Mouse (Mus musculus) limb, embryonic 13.5 days (tissue): ENCODE results near the gene Vav2. TPM values are rescaled to one million over a fixed set of nuclear protein-coding genes. Genes with fewer than 3 reads are reported as not detected.

Experiments used
- ATAC-seq: fragments of 200-750 bp; cut with Nextera tagmentation; 2 replicates; pipeline ENCODE4 v1.8.0; 2017; ENCODE audit warnings: low read depth, moderate number of reproducible peaks, moderate TSS enrichment; ENCODE audit not compliant: low FRiP score
- H3K27ac ChIP-seq: fragments of 300-500 bp; sonication (generic); 2 replicates; pipeline ENCODE4 v1.5.1; 2015; ENCODE audit warnings: inconsistent platforms, mild to moderate bottlenecking, moderate library complexity
- H3K27me3 ChIP-seq: fragments of 300-500 bp; sonication (generic); 2 replicates; pipeline ENCODE4 v1.6.1; 2015; ENCODE audit warnings: mild to moderate bottlenecking, inconsistent platforms
- H3K36me3 ChIP-seq: fragments of 300-500 bp; sonication (generic); 2 replicates; pipeline ENCODE4 v1.6.1; 2015; ENCODE audit warnings: inconsistent platforms, mild to moderate bottlenecking, moderate library complexity
- H3K4me1 ChIP-seq: fragments of 300-500 bp; sonication (generic); 2 replicates; pipeline ENCODE4 v1.6.1; 2015; ENCODE audit warnings: inconsistent platforms
- H3K4me2 ChIP-seq: fragments of 300-500 bp; sonication (generic); replicated peaks from 2 replicates; pipeline ENCODE4 v1.6.1; 2015; ENCODE audit warnings: inconsistent platforms, mild to moderate bottlenecking, moderate library complexity
- H3K4me3 ChIP-seq: fragments of 300-500 bp; sonication (generic); 2 replicates; pipeline ENCODE4 v1.5.1; 2015; ENCODE audit warnings: moderate library complexity, mild to moderate bottlenecking, inconsistent platforms
- H3K9ac ChIP-seq: fragments of 300-500 bp; sonication (generic); 2 replicates; pipeline ENCODE4 v1.6.1; 2015; ENCODE audit warnings: mild to moderate bottlenecking, inconsistent platforms
- H3K9me3 ChIP-seq: fragments of 300-500 bp; sonication (generic); 2 replicates; pipeline ENCODE4 v1.6.1; 2016; ENCODE audit warnings: inconsistent platforms
- WGBS: fragments of 180-500 bp; shearing (Covaris S2); methylation state at CpG from one replicate; pipeline ENCODE4 v1.1.7; 2015; 5-methylcytosine and 5-hydroxymethylcytosine counted together
- polyA plus RNA-seq: library from polyadenylated mRNA; unstranded; fragments of >200 nt; fragmentation: Nextera tagmentation; extraction: Ambion mirVana; gene quantifications from 2 replicates; pipeline ENCODE4 v1.2.1, GENCODE M21; 2015

The Vav2 gene
- polyA plus RNA-seq, 1 experiment from 2014 or later: 5.7 TPM

GRCm38 (mm10) chr2:27415060-27415783, 11.6 kb downstream of the Vav2 start:
- peaks cover 86% of the 10 kb centered on the region for H3K4me1 ChIP-seq
- H3K27me3 ChIP-seq: no peaks in the 10 kb centered on the region
- H3K36me3 ChIP-seq: no peaks in the 10 kb centered on the region
- H3K4me2 ChIP-seq: no peak overlapping the region
- H3K9me3 ChIP-seq: no peaks in the 10 kb centered on the region
- no peak overlapping the region for H3K27ac ChIP-seq
- no peak for ATAC-seq
- H3K4me3 ChIP-seq: no peak overlapping the region
- WGBS: 56% methylated on average over 11 of the region's 11 CpGs
- H3K9ac ChIP-seq: no peak overlapping the region

- no peaks in the 10 kb centered on the region for H3K36me3 ChIP-seq
- H3K27ac ChIP-seq: no peak overlapping the region
- H3K27me3 ChIP-seq: no peaks in the 10 kb centered on the region
- no peak for ATAC-seq
- H3K4me2 ChIP-seq: no peak overlapping the region
- H3K9ac ChIP-seq: no peak overlapping the region
- H3K4me1 ChIP-seq: peaks cover 80% of the 10 kb centered on the region
- 33% methylated on average over 16 of the region's 16 CpGs for WGBS
- no peak overlapping the region for H3K4me3 ChIP-seq
- H3K9me3 ChIP-seq: no peaks in the 10 kb centered on the region
These were observed 12.7 kb downstream of the Vav2 start for GRCm38 (mm10) chr2:27413936-27414657.

DNA sequence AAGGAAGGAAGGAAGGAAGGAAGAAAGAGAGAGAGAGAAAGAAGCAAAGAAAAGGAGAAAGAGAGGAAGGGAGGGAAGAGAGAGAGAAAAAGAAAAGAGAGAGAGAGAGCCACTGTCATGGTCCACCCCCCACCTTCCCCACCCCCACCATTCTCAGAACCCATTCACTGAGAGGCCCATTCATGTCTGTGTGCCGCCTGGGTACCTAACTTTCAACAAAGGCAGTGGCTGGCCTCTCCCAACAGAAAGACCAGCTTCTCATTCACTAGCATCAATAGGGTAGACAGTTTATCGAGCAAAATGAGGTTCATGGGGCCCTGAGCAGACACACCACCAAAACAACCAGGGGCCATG, 13.3 kb downstream of the Vav2 start:
- H3K9me3 ChIP-seq: no peaks in the 10 kb centered on the region
- no peaks in the 10 kb centered on the region for H3K36me3 ChIP-seq
- H3K4me2 ChIP-seq: no peak overlapping the region
- ATAC-seq: no peak
- no peaks in the 10 kb centered on the region for H3K27me3 ChIP-seq
- H3K4me1 ChIP-seq: peaks cover 74% of the 10 kb centered on the region
- H3K27ac ChIP-seq: no peak overlapping the region
- no peak overlapping the region for H3K4me3 ChIP-seq
- WGBS: 59% methylated on average over 2 of the region's 2 CpGs
- H3K9ac ChIP-seq: no peak overlapping the region

- Histone ChIP-seq H3K9ac (no peak overlapping the region), H3K4me2 (0 out of 2 replicates have a peak overlapping the region, but pooled peaks have one; percentile 1), H3K9me3 (no peaks in the 10 kb centered on the region), H3K27ac (peak overlapping the region; percentile 34; the same call in 1 of the 2 replicates), H3K36me3 (no peaks in the 10 kb centered on the region), H3K27me3 (no peaks in the 10 kb centered on the region), H3K4me3 (no peak overlapping the region), H3K4me1 (peaks cover 67% of the 10 kb centered on the region)
- WGBS: 13% methylated on average over 7 of the region's 7 CpGs
- ATAC-seq: no peak
These were observed 14.5 kb downstream of the Vav2 start for GRCm38 (mm10) chr2:27412245-27412800.

GRCm38 (mm10) chr2:27411688-27412174, 15.1 kb downstream of the Vav2 start:
- 15% methylated on average over 8 of the region's 8 CpGs for WGBS
- H3K36me3 ChIP-seq: no peaks in the 10 kb centered on the region
- H3K27ac ChIP-seq: peak overlapping the region; percentile 45; the same call in 1 of the 2 replicates
- H3K4me1 ChIP-seq: peaks cover 64% of the 10 kb centered on the region
- 0 out of 2 replicates have a peak overlapping the region, but pooled peaks have one; percentile 1 for H3K4me2 ChIP-seq
- no peaks in the 10 kb centered on the region for H3K9me3 ChIP-seq
- no peak overlapping the region for H3K9ac ChIP-seq
- H3K4me3 ChIP-seq: no peak overlapping the region
- peak; percentile 16; the same call in 1 of the 2 replicates for ATAC-seq
- no peaks in the 10 kb centered on the region for H3K27me3 ChIP-seq

DNA sequence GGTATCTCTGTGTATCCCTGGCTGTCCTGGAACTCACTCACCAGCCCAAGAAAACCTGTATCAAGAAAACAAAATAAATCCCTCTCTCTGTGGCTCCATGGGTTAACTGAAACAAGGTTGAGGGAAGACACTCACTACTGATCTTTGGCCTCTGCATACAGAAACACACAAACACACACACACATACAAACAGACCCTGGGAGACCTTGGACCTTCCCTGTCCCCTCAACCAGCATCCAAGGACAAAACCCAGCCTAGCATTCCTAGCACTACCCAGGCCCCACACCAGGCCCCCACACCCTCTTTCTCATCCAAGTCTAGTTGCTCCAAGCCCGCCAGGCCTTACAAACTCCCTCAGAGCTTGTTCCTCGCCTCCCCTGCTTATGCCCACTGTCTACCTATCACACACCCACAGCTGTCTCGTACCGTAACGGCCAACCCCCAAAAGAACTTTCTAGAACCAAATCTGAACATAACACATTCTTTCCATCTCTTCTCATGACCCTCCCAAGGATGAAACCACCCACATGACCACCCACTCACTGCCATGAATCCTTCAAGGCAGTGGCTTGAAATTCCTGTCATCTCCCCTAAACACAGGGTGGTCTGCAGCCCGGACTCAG, 16.2 kb downstream of the Vav2 start:
- Histone ChIP-seq H3K9ac (no peak overlapping the region), H3K4me2 (no peak overlapping the region), H3K27ac (no peak overlapping the region), H3K4me3 (no peak overlapping the region), H3K27me3 (no peaks in the 10 kb centered on the region), H3K4me1 (peaks cover 58% of the 10 kb centered on the region), H3K36me3 (no peaks in the 10 kb centered on the region), H3K9me3 (no peaks in the 10 kb centered on the region)
- 85% methylated on average over 6 of the region's 6 CpGs for WGBS
- ATAC-seq: no peak

- H3K9me3 ChIP-seq: no peaks in the 10 kb centered on the region
- H3K36me3 ChIP-seq: no peaks in the 10 kb centered on the region
- no peak overlapping the region for H3K9ac ChIP-seq
- WGBS: 75% methylated on average over 3 of the region's 3 CpGs
- H3K4me2 ChIP-seq: no peak overlapping the region
- no peak overlapping the region for H3K27ac ChIP-seq
- peaks cover 55% of the 10 kb centered on the region for H3K4me1 ChIP-seq
- no peak for ATAC-seq
- H3K4me3 ChIP-seq: no peak overlapping the region
- no peaks in the 10 kb centered on the region for H3K27me3 ChIP-seq
These were observed 18.6 kb downstream of the Vav2 start for GRCm38 (mm10) chr2:27408194-27408593.

GRCm38 (mm10) chr2:27406928-27407327, 19.9 kb downstream of the Vav2 start:
- no peak overlapping the region for H3K4me3 ChIP-seq
- no peak overlapping the region for H3K4me2 ChIP-seq
- no peak overlapping the region for H3K9ac ChIP-seq
- H3K27me3 ChIP-seq: no peaks in the 10 kb centered on the region
- 82% methylated on average over 5 of the region's 5 CpGs for WGBS
- no peak overlapping the region for H3K27ac ChIP-seq
- no peaks in the 10 kb centered on the region for H3K36me3 ChIP-seq
- ATAC-seq: no peak
- H3K9me3 ChIP-seq: no peaks in the 10 kb centered on the region
- peaks cover 44% of the 10 kb centered on the region for H3K4me1 ChIP-seq

- peaks cover 32% of the 10 kb centered on the region for H3K4me1 ChIP-seq
- peak overlapping the region; percentile 40 for H3K9ac ChIP-seq
- H3K27me3 ChIP-seq: no peaks in the 10 kb centered on the region
- H3K9me3 ChIP-seq: no peaks in the 10 kb centered on the region
- ATAC-seq: no peak
- WGBS: 55% methylated on average over 5 of the region's 5 CpGs
- H3K27ac ChIP-seq: peak overlapping the region; percentile 10; the same call in 1 of the 2 replicates
- H3K4me3 ChIP-seq: no peak overlapping the region
- no peak overlapping the region for H3K4me2 ChIP-seq
- no peaks in the 10 kb centered on the region for H3K36me3 ChIP-seq
These were observed 21.5 kb downstream of the Vav2 start for GRCm38 (mm10) chr2:27405094-27405884.

DNA sequence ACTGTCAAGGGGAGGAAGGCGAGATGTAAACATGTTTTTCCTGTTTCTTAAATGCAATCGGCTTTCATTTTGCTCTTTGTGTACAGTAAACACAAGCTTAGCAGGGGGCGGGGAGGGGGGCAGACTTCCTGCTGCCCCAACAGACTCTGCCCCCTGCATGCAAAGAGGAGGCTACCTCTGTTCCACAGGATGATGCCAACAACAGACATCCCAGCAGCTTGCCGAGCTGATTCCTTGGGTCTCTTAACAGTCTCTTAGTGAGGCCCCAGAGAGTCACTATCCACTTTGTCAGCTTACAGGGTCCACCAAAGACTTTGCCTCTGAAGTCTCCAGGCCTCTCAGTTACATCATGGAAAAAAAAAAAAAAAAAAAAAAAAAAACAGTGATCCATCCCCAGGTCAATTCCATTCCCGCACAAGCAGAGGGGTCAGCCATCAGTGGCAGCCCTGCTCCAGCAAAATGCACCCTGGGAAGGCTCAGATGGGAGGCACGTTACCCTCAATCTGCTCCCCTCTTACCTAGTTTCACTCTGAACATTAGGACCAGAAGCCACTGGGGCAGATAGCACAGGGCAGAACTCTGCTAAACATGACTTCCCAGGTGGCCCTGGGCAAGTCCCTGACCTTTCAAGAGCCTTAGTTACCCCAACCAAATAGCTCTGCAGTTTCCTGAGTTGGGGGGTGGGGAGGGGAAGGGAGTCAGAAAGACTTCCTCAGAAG, 22.3 kb downstream of the Vav2 start:
- H3K4me3 ChIP-seq: no peak overlapping the region
- H3K27ac ChIP-seq: peak overlapping the region; percentile 10; the same call in 1 of the 2 replicates
- H3K27me3 ChIP-seq: no peaks in the 10 kb centered on the region
- H3K4me2 ChIP-seq: no peak overlapping the region
- H3K4me1 ChIP-seq: peaks cover 32% of the 10 kb centered on the region
- no peaks in the 10 kb centered on the region for H3K36me3 ChIP-seq
- H3K9ac ChIP-seq: peak overlapping the region; percentile 40
- ATAC-seq: no peak
- peaks cover 6% of the 10 kb centered on the region; the same call in 1 of the 2 replicates for H3K9me3 ChIP-seq
- WGBS: 54% methylated on average over 6 of the region's 6 CpGs

GRCm38 (mm10) chr2:27401544-27401943, 25.3 kb downstream of the Vav2 start:
- Histone ChIP-seq H3K9me3 (peaks cover 12% of the 10 kb centered on the region), H3K27ac (no peak overlapping the region), H3K4me2 (no peak overlapping the region), H3K4me1 (peaks cover 33% of the 10 kb centered on the region), H3K27me3 (no peaks in the 10 kb centered on the region), H3K4me3 (no peak overlapping the region), H3K36me3 (no peaks in the 10 kb centered on the region), H3K9ac (no peak overlapping the region)
- ATAC-seq: no peak
- 80% methylated on average over 2 of the region's 2 CpGs for WGBS
